Mouse (Mus musculus) kidney, embryonic 14.5 days (tissue): ENCODE measurements around the gene Fscn2. TPM values are rescaled to one million over a fixed set of nuclear protein-coding genes. Genes with fewer than 3 reads are reported as not detected.

Experiments used
- ATAC-seq: fragments of 200-750 bp; cut with Nextera tagmentation; 2 replicates; pipeline ENCODE4 v1.8.0; 2017; ENCODE audit warnings: moderate number of reproducible peaks, mild to moderate bottlenecking, moderate TSS enrichment, moderate library complexity; ENCODE audit not compliant: low FRiP score, low TSS enrichment
- H3K27ac ChIP-seq: fragments of 300-500 bp; sonication (generic); 2 replicates; pipeline ENCODE4 v1.5.1; 2014; ENCODE audit warnings: low read depth, mild to moderate bottlenecking, low read length, moderate library complexity, mixed read lengths
- H3K27me3 ChIP-seq: fragments of 300-500 bp; sonication (generic); 2 replicates; pipeline ENCODE4 v1.6.1; 2014; ENCODE audit warnings: mild to moderate bottlenecking, low read length; ENCODE audit not compliant: control insufficient read depth, insufficient read depth
- H3K36me3 ChIP-seq: fragments of 300-500 bp; sonication (generic); 2 replicates; pipeline ENCODE4 v1.6.1; 2014; ENCODE audit warnings: low read length, mixed read lengths; ENCODE audit not compliant: control insufficient read depth, insufficient read depth
- H3K4me1 ChIP-seq: fragments of 300-500 bp; sonication (generic); 2 replicates; pipeline ENCODE4 v1.6.1; 2014; ENCODE audit warnings: low read length, mixed read lengths; ENCODE audit not compliant: control insufficient read depth, insufficient read depth
- H3K4me2 ChIP-seq: fragments of 300-500 bp; sonication (generic); replicated peaks from 2 replicates; pipeline ENCODE4 v1.6.1; 2014; ENCODE audit warnings: low read depth, mild to moderate bottlenecking, low read length
- H3K4me3 ChIP-seq: fragments of 300-500 bp; sonication (generic); 2 replicates; pipeline ENCODE4 v1.5.1; 2014; ENCODE audit warnings: mild to moderate bottlenecking, low read length
- H3K9ac ChIP-seq: fragments of 300-500 bp; sonication (generic); 2 replicates; pipeline ENCODE4 v1.6.1; 2014; ENCODE audit warnings: low read depth, mild to moderate bottlenecking, low read length, moderate library complexity
- H3K9me3 ChIP-seq: fragments of 300-500 bp; sonication (generic); 2 replicates; pipeline ENCODE4 v1.6.1; 2016; ENCODE audit warnings: low read length; ENCODE audit not compliant: control insufficient read depth
- WGBS: fragments of 180-500 bp; shearing (Covaris S2); extraction: QIAGEN DNeasy Blood & Tissue Kit; methylation state at CpG from one replicate; pipeline ENCODE4 v1.1.7; 2014; 5-methylcytosine and 5-hydroxymethylcytosine counted together
- polyA plus RNA-seq: library from polyadenylated mRNA; unstranded; fragments of >200 nt; fragmentation: Nextera tagmentation; extraction: Ambion mirVana; gene quantifications from 2 replicates; pipeline ENCODE4 v1.2.1, GENCODE M21; 2014

Fscn2 gene
- polyA plus RNA-seq, 1 experiment from 2014 or later, result 0.62 TPM

DNA sequence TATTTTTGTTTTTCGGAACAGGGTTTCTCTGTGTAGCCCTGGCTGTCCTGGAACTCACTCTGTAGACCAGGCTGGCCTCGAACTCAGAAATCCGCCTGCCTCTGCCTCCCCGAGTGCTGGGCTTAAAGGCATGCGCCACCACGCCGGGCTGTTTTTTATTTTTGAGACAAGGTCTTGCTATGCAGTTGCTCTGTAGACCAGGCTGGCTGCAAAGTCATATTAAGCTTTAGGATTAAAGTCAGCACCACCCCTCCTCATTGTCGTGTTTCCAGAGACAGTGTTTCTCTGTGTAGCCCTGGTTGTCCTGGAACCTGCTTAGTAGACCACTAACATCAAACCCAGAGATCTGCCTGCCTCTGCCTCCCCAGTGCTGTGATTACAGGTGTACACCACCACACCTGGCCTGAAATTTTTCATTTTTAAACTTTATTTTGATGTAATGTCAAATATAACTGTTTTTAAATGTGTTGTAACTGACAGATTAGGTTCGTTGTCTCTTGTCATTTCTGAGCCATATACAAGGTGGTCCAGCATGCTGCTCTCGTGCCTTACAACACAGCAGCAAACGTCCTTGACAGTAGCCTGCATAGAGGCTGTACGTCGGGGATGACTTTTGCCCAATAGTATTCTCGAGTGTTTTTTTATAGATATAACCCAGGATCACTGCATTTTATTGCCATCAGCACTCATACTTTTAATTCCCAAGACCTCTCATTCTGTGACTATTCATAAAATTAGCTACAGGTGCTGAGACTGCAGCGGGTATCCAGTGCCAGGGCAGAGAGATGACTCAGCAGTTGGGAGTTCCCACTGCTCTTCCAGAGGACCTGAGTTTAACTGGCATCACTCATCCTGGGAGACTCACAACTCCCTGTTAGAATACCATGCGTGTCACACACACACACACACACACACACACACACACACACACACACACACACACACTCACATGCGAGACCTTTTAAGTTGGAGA lies 6.7 kb upstream of the Fscn2 start:
- no peaks in the 10 kb centered on the region for H3K27me3 ChIP-seq
- H3K9ac ChIP-seq, result no peak overlapping the region
- no peak for ATAC-seq
- no peaks in the 10 kb centered on the region for H3K36me3 ChIP-seq
- no peaks in the 10 kb centered on the region for H3K9me3 ChIP-seq
- peak overlapping the region; percentile 1; the same call in 1 of the 2 replicates for H3K27ac ChIP-seq
- H3K4me2 ChIP-seq, result no peak overlapping the region
- no peak overlapping the region for H3K4me3 ChIP-seq
- H3K4me1 ChIP-seq, result peaks cover 44% of the 10 kb centered on the region
- 89% methylated on average over 17 of the region's 17 CpGs for WGBS

DNA sequence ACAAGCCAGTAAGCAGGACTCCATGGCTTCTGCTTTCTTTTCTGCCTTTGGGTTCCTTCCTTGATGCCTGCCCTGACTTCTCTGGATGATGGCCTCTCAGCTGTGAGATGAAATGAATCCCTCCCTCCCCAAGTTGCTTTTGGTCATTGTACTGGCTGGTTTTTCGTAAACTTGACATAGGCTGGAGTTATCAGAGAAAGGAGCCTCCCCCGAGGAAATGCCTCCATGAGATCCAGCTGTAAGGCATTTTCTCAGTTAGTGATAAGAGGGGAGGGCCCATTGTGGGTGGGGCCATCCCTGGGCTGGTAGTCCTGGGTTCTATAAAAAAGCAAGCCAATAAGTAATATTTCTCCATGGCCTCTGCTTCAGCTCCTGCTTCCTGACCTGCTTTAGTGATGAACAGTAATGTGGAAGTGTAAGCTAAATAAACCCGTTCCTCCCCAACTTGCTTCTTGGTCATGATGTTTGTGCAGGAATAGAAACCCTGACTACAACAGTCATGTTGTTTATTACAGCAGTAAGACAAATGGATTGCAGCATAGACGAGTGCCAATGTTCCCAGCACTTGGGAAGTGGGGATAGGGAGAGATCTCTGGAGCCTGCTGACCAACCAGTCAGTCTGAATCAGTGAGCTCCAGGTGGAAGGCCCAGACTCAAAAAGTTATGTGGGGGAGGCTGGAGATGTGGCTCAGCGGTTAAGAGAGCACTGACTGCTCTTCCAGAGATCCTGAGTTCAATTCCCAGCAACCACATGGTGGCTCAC lies 5.9 kb upstream of the Fscn2 start:
- H3K36me3 ChIP-seq, result no peaks in the 10 kb centered on the region
- peak overlapping the region; percentile 1; the same call in 1 of the 2 replicates for H3K27ac ChIP-seq
- H3K4me2 ChIP-seq, result no peak overlapping the region
- H3K4me3 ChIP-seq, result no peak overlapping the region
- no peak for ATAC-seq
- no peaks in the 10 kb centered on the region for H3K9me3 ChIP-seq
- peaks cover 49% of the 10 kb centered on the region for H3K4me1 ChIP-seq
- no peak overlapping the region for H3K9ac ChIP-seq
- WGBS, result 36% methylated on average over 5 of the region's 5 CpGs
- H3K27me3 ChIP-seq, result no peaks in the 10 kb centered on the region

DNA sequence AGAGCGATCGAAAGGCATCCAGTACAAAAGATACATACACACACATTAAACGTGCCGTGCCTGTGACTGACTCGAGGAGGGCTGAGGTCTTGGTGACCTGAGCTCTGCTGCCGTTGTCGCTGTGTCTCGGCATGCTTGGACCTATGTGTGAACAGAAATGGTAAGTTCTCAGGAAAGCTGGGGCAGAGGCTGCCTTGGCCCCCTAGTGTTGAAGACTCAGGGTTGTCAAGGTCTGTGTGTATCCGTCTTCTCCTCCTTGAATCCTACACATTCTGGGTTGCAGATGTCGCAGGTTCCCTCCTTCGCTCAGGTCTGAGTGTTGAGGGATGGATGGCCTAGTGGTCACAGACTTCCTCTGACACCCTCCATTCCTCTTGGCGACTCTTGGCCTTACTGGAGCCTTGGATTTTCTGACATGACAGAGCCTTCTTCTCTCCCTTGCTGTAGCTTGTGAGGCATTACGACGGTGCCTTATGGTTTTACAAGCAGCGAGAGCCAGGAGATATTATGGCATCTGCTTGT lies 5.0 kb upstream of the Fscn2 start:
- no peak overlapping the region for H3K4me3 ChIP-seq
- no peak overlapping the region for H3K4me2 ChIP-seq
- no peaks in the 10 kb centered on the region for H3K36me3 ChIP-seq
- H3K9ac ChIP-seq, result no peak overlapping the region
- ATAC-seq, result no peak
- no peaks in the 10 kb centered on the region for H3K9me3 ChIP-seq
- H3K4me1 ChIP-seq, result peaks cover 47% of the 10 kb centered on the region
- H3K27me3 ChIP-seq, result no peaks in the 10 kb centered on the region
- no peak overlapping the region for H3K27ac ChIP-seq
- 83% methylated on average over 15 of the region's 15 CpGs for WGBS

DNA sequence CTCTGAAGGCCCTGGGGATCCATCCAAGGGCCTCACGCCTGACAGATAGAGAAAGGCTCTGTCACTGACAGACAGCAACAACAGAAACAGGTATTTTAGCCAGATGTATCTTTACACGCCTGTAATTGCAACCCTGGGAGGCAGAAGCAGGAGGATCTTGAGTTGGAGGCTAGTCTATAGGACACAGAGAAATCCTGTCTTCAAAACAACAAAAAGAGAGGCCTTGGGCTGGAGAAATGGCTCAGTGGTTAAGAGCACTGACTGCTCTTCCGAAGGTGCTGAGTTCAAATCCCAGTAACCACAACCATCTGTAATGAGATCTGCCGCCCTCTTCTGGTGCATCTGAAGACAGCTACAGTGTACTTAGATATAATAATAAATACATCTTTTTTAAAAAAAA lies 4.4 kb upstream of the Fscn2 start:
- Histone ChIP-seq H3K27ac (no peak overlapping the region), H3K27me3 (no peaks in the 10 kb centered on the region), H3K9me3 (no peaks in the 10 kb centered on the region), H3K4me3 (no peak overlapping the region), H3K4me1 (peaks cover 48% of the 10 kb centered on the region), H3K36me3 (no peaks in the 10 kb centered on the region), H3K4me2 (no peak overlapping the region), H3K9ac (no peak overlapping the region)
- WGBS, result 92% methylated on average over 4 of the region's 4 CpGs
- no peak for ATAC-seq

DNA sequence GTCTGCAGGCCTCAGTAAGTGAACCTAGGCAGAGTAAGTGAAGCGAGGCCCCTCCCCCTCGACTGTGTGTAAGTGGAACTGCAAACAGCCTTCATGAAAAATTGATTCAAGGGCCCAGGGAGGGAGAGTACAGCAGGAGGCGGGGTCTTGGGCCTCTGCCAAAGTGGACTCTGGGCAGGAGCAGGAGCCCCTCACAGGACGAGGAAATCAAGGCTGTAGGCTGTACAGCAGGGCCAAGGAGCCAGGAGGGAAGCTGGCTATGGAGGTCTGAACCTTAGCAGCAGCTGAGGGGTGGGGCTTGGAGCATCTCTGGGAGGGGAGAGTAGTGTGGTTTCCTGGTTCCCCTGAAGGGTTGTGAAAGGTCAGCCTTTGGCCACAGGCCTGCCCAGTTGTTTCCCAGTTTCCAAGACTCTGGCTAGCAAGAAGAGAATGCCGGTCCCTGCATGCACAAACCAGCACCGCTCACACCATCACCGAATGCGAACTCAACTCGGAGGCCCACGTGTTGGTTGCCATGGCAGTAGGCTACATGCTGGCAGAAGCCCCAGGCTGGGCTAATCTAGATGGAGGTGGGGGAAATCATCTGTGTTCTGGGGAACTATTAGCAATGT lies 3.4 kb upstream of the Fscn2 start:
- ATAC-seq, result peak; percentile 82
- Histone ChIP-seq H3K9ac (0 out of 2 replicates have a peak overlapping the region, but pooled peaks have one; percentile 31), H3K27me3 (no peaks in the 10 kb centered on the region), H3K4me3 (no peak overlapping the region), H3K4me2 (peak overlapping the region; percentile 10), H3K27ac (peak overlapping the region; percentile 91), H3K36me3 (no peaks in the 10 kb centered on the region), H3K4me1 (peaks cover 43% of the 10 kb centered on the region), H3K9me3 (no peaks in the 10 kb centered on the region)
- 13% methylated on average over 10 of the region's 10 CpGs for WGBS

DNA sequence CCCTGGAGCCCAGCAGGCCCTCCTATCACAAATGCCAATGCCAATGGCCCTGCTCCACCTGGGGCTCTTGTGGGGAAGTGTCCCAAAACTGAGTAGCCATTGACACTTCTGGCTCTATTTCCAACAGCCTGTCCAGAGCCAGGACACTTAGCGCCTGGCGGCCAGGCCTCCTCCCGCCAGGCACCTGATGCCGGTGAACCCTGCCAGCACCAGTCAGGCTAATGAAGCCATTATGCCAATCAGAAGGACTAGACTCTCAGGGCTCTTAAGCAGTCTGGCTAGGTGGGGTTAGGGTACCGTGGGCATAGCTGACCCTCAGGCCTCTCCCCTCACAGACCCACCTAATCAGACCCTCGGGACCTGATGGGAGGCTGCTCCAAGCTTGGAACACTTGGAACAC lies 1.9 kb upstream of the Fscn2 start:
- Histone ChIP-seq H3K36me3 (no peaks in the 10 kb centered on the region), H3K4me1 (peaks cover 32% of the 10 kb centered on the region), H3K4me3 (no peak overlapping the region), H3K9ac (no peak overlapping the region), H3K4me2 (no peak overlapping the region), H3K27ac (no peak overlapping the region), H3K9me3 (no peaks in the 10 kb centered on the region), H3K27me3 (no peaks in the 10 kb centered on the region)
- ATAC-seq, result no peak
- WGBS, result 78% methylated on average over 6 of the region's 6 CpGs

DNA sequence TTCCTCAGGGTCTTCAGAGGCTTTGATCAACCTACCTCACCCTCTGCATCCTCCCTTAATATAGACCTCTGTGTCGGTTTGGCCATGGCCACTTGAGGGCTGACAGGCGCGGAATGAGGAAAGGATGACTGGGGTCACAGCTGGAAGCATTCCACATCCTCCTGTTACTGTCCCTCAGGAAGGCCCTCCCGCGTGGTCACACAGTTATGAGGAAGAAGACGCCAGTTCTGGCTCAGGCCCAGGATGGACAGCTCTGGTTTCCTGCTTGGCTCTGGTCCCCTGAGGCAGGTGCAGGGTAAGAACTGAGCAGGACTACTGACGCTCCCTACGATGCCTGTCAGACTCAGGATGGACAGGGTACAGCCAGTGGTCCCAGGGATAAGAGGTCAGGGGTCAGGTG lies 1.3 kb upstream of the Fscn2 start:
- Histone ChIP-seq H3K36me3 (no peaks in the 10 kb centered on the region), H3K4me3 (no peak overlapping the region), H3K9me3 (no peaks in the 10 kb centered on the region), H3K9ac (no peak overlapping the region), H3K4me1 (peaks cover 32% of the 10 kb centered on the region), H3K4me2 (no peak overlapping the region), H3K27me3 (no peaks in the 10 kb centered on the region), H3K27ac (no peak overlapping the region)
- no peak for ATAC-seq
- 20% methylated on average over 8 of the region's 8 CpGs for WGBS

DNA sequence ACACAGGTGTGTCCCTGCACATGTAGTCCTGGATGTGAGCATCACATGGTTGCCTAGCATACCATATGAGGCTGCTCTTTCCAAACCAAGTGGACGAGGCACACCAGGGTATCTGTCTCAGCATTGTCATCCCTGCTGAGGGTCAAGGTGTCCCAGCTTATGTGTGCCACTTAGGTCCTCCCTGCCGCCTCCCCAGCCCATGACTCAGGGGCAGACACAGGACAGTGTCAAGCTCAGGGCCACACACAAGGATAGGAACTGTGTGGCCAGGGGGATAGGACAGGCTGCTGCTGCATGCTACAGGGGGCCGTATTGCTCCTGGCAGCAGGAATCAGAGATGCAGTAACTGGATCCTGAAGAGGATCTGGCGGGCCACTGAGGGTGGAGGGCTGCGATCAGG lies 579 bp upstream of the Fscn2 start:
- Histone ChIP-seq H3K27ac (no peak overlapping the region), H3K9me3 (no peaks in the 10 kb centered on the region), H3K4me2 (no peak overlapping the region), H3K27me3 (no peaks in the 10 kb centered on the region), H3K9ac (no peak overlapping the region), H3K36me3 (no peaks in the 10 kb centered on the region), H3K4me1 (peaks cover 32% of the 10 kb centered on the region), H3K4me3 (no peak overlapping the region)
- WGBS, result 57% methylated on average over 5 of the region's 5 CpGs
- no peak for ATAC-seq
